ENCODE assay signal across 8 mouse cellular contexts in genomic region chr15:31744570-31744969, GRCm38 (mm10).
"Had no signal": no experiment of that assay in that cellular context is flagged by ENCODE, and none has a peak within 500 bp of the region (broad histone marks: within the 10 kb centered on the region; RNA-seq: fewer than 3 reads in every experiment).

No protein-coding gene starts in this region.

- DNase-seq: kidney, adult 8-10 months; kidney, postnatal 25 days; lung, adult 2 months; lung, postnatal 36 days; midbrain, embryonic 14.5 days; thymus, postnatal 36 days had no signal

- ATAC-seq: intestine, postnatal 0 days; lung, postnatal 0 days had no signal
